Mouse (Mus musculus) left cerebral cortex, postnatal 25 days (tissue): ENCODE results near the gene Dclre1a. TPM values are rescaled to one million over a fixed set of nuclear protein-coding genes. Genes with fewer than 3 reads are reported as not detected.
A peak's percentile ranks its signal among the peaks of the same experiment; 100 is the strongest.
"Not testable (repeated sequence)": the region's sequence is repeated elsewhere in the genome, so short reads cannot be mapped to it uniquely, and the experiment has no call there.

ENCODE experiments used
- DNase-seq, 2 experiments: peaks; one replicate each; pipeline ENCODE4 v3.0.0; 2022; ENCODE audit warnings: low spot score in 2 of 2, mixed read lengths in 1 of 2
- intact Hi-C: fragments of 180-260 bp; cut with DNase I; formaldehyde crosslinking; loops from one replicate; pipeline ENCODE4 v1.15.1; 2025
- total RNA-seq, 2 experiments: library from RNA; stranded (reverse); gene quantifications; 2 replicates each; pipeline ENCODE4 v1.2.3; 2021

The Dclre1a gene
- total RNA-seq, 2 experiments from 2014 or later: 9.3 to 11.0 TPM

GRCm38 (mm10) chr19:56553177-56553576, 5.2 kb upstream of the Dclre1a start:
- intact Hi-C loops: no loop called here
- DNase-seq: no peak

GRCm38 (mm10) chr19:56549033-56549680, 1.1 kb upstream of the Dclre1a start:
- DNase-seq: peak in 1 of 2 experiments; percentile 52
- intact Hi-C loops: no loop called here

- DNase-seq: peak; percentile 74 to 84
- intact Hi-C loops: no loop called here
Measured at GRCm38 (mm10) chr19:56548230-56549032, 409 bp upstream of the Dclre1a start, which contains the start of gene Nhlrc2. Nhlrc2 (plus strand) TSS chr19:56548261.

GRCm38 (mm10) chr19:56546031-56546430, 2.0 kb downstream of the Dclre1a start:
- peak in 1 of 2 experiments; percentile 65 for DNase-seq
- intact Hi-C loops: no loop called here

- intact Hi-C loops: no loop called here
Measured at GRCm38 (mm10) chr19:56544681-56545388, 3.2 kb downstream of the Dclre1a start.

GRCm38 (mm10) chr19:56543320-56543719, 4.7 kb downstream of the Dclre1a start:
- DNase-seq: no peak
- intact Hi-C loops: no loop called here

More at GRCm38 (mm10) chr19:56544681-56545388, 3.2 kb downstream of the Dclre1a start:
- DNase-seq: no peak

- DNase-seq: no peak
- intact Hi-C loops: no loop called here
Measured at GRCm38 (mm10) chr19:56535765-56536164, 12.3 kb downstream of the Dclre1a start.

GRCm38 (mm10) chr19:56535064-56535463, 13.0 kb downstream of the Dclre1a start:
- intact Hi-C loops: no loop called here
- no peak for DNase-seq

- intact Hi-C loops: no loop called here
- DNase-seq: no peak
Measured at GRCm38 (mm10) chr19:56534337-56534736, 13.7 kb downstream of the Dclre1a start.

GRCm38 (mm10) chr19:56533291-56534071, 14.5 kb downstream of the Dclre1a start:
- no peak for DNase-seq
- intact Hi-C loops: no loop called here

- no peak for DNase-seq
- intact Hi-C loops: no loop called here
Measured at GRCm38 (mm10) chr19:56531251-56531650, 16.8 kb downstream of the Dclre1a start.

GRCm38 (mm10) chr19:56530529-56530928, 17.5 kb downstream of the Dclre1a start:
- DNase-seq, intact Hi-C loops: not testable (repeated sequence)

- DNase-seq, intact Hi-C loops: not testable (repeated sequence)
Measured at GRCm38 (mm10) chr19:56519408-56519807, 28.6 kb downstream of the Dclre1a start.

GRCm38 (mm10) chr19:56513527-56513926, 34.5 kb downstream of the Dclre1a start:
- DNase-seq, intact Hi-C loops: not testable (repeated sequence)

GRCm38 (mm10) chr19:56511207-56511606, 36.8 kb downstream of the Dclre1a start:
- DNase-seq, intact Hi-C loops: not testable (repeated sequence)

GRCm38 (mm10) chr19:56503525-56503924, 44.5 kb downstream of the Dclre1a start:
- intact Hi-C loops, DNase-seq: not testable (repeated sequence)

GRCm38 (mm10) chr19:56503069-56503468, 45.0 kb downstream of the Dclre1a start:
- intact Hi-C loops, DNase-seq: not testable (repeated sequence)

- intact Hi-C loops, DNase-seq: not testable (repeated sequence)
Measured at GRCm38 (mm10) chr19:56494157-56494556, 53.9 kb downstream of the Dclre1a start.

GRCm38 (mm10) chr19:56489601-56490000, 58.4 kb downstream of the Dclre1a start:
- intact Hi-C loops: no loop called here
- DNase-seq: no peak
